Mouse (Mus musculus) ES-Bruce4 (cell line): ENCODE measurements around the gene Atp1a2. TPM values are rescaled to one million over a fixed set of nuclear protein-coding genes. Genes with fewer than 3 reads are reported as not detected.

ENCODE experiments used
- H3K27ac ChIP-seq: 2 replicates; pipeline ENCODE4 v1.5.1; 2012; ENCODE audit warnings: low read length, inconsistent platforms; ENCODE audit not compliant: insufficient read depth
- H3K27me3 ChIP-seq: 2 replicates; pipeline ENCODE4 v1.6.1; 2012; ENCODE audit warnings: mild to moderate bottlenecking, low read length, inconsistent platforms; ENCODE audit not compliant: control insufficient read depth, poor library complexity, insufficient read depth, severe bottlenecking
- H3K36me3 ChIP-seq: 2 replicates; pipeline ENCODE4 v1.6.1; 2012; ENCODE audit warnings: inconsistent platforms, mild to moderate bottlenecking, low read length, moderate library complexity; ENCODE audit not compliant: control insufficient read depth, poor library complexity, insufficient read depth, severe bottlenecking
- H3K4me1 ChIP-seq: one replicate; pipeline ENCODE4 v1.8.1; 2011; ENCODE audit warnings: low read length; ENCODE audit not compliant: control insufficient read depth, insufficient read depth
- H3K4me3 ChIP-seq: 2 replicates; pipeline ENCODE4 v1.5.1; 2011; ENCODE audit warnings: low read depth, mild to moderate bottlenecking, low read length
- H3K9ac ChIP-seq: 2 replicates; pipeline ENCODE4 v1.6.1; 2012; ENCODE audit warnings: low read depth, mild to moderate bottlenecking, inconsistent platforms; ENCODE audit not compliant: poor library complexity, severe bottlenecking
- H3K9me3 ChIP-seq: replicated peaks from 2 replicates; pipeline ENCODE4 v1.6.1; 2012; ENCODE audit warnings: mild to moderate bottlenecking, low read length, inconsistent platforms; ENCODE audit not compliant: control insufficient read depth, poor library complexity, insufficient read depth, severe bottlenecking
- CTCF ChIP-seq: IDR thresholded peaks from one replicate; pipeline ENCODE4 v1.8.1; 2011; ENCODE audit warnings: low read depth, low read length
- EP300 ChIP-seq: IDR thresholded peaks from 2 replicates; pipeline ENCODE4 v1.6.1; 2011; ENCODE audit warnings: low read depth, low read length; ENCODE audit not compliant: insufficient read depth
- POLR2A ChIP-seq: IDR thresholded peaks from one replicate; pipeline ENCODE4 v1.8.1; 2011; ENCODE audit warnings: low read length; ENCODE audit not compliant: insufficient read depth
- polyA plus RNA-seq: library from polyadenylated mRNA; stranded (reverse); fragments of >200 nt; gene quantifications from 2 replicates; pipeline ENCODE4 v1.2.4, GENCODE M21; 2011; ENCODE audit warnings: low read depth; ENCODE audit not compliant: missing spikeins, insufficient read depth, insufficient read length

Atp1a2 gene
- polyA plus RNA-seq, 1 experiment = 2.1 TPM

DNA sequence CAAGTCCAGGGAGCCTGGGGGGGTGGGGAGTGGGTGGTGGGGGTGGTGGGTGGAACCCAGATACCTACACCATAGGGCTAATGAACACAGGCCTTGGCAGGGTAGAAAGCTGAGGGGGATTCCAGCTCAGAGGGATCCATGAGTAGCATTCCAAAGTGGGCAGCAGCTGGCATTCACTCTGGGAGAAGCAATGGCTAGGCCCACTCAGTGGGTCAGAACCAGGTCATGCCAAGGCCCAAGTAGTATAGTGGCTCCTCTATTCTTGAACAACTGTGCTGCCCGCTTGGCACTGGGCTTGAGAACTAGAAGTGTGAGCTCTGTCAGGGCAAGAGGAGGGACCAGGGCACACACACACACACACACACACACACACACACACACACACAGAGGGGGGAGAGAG is 10.5 kb upstream of the Atp1a2 start:
- Histone ChIP-seq H3K36me3 (no peaks in the 10 kb centered on the region), H3K4me1 (peaks cover 3% of the 10 kb centered on the region), H3K9me3 (no peaks in the 10 kb centered on the region), H3K27ac (no peak overlapping the region), H3K4me3 (no peak overlapping the region), H3K27me3 (no peaks in the 10 kb centered on the region), H3K9ac (no peak overlapping the region)
- no peak for TF ChIP-seq EP300
- TF ChIP-seq CTCF = no peak
- no peak for TF ChIP-seq POLR2A

DNA sequence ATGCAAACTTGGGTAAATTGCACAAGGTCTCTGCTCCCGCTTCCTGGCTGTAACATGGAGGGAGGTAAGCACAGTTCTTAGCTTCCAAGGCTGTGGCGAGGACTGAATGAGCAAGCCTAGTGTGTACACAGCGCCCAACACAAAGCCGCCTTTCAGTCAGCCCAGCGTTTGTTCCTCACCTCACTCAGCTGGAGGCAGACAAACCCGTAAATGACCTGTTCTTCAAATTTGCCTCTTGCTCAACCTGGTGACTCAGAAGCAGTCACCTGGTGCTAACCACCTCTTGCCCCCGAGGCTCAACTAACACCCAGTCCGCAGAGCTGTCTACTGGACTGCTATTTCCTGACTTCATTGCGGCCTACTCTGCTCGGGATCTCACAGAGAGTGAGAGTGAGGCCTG is 10.1 kb upstream of the Atp1a2 start:
- Histone ChIP-seq H3K36me3 (no peaks in the 10 kb centered on the region), H3K9ac (no peak overlapping the region), H3K4me3 (no peak overlapping the region), H3K27ac (no peak overlapping the region), H3K9me3 (no peaks in the 10 kb centered on the region), H3K4me1 (peaks cover 6% of the 10 kb centered on the region), H3K27me3 (no peaks in the 10 kb centered on the region)
- TF ChIP-seq EP300 (0 out of 2 replicates have a peak, but pooled peaks have one; percentile 15), CTCF (no peak), POLR2A (no peak)

DNA sequence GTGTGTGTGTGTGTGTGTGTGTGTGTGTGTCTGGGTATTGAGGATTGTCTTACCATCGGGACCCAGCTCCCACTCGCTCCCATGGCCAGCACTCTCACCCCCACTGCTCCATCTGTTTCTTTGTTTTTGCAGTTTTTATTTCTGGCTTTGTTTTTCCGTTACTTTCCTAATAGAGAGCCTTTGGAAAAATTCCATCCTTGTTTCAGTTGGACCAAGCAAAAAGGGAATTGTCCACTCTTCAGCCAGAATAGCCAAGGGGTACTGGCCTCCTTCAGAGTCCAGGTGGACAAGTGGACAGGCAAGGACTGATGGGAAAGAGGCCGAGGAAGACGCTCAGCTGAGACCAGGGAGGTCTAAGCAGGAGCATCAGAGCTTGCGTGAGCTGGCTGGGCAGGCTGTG is 9.0 kb upstream of the Atp1a2 start:
- H3K4me3 ChIP-seq = no peak overlapping the region
- TF ChIP-seq EP300 = no peak
- TF ChIP-seq CTCF = no peak
- no peak overlapping the region for H3K9ac ChIP-seq
- no peaks in the 10 kb centered on the region for H3K27me3 ChIP-seq
- no peaks in the 10 kb centered on the region for H3K9me3 ChIP-seq
- H3K36me3 ChIP-seq = no peaks in the 10 kb centered on the region
- H3K27ac ChIP-seq = no peak overlapping the region
- peaks cover 10% of the 10 kb centered on the region for H3K4me1 ChIP-seq

DNA sequence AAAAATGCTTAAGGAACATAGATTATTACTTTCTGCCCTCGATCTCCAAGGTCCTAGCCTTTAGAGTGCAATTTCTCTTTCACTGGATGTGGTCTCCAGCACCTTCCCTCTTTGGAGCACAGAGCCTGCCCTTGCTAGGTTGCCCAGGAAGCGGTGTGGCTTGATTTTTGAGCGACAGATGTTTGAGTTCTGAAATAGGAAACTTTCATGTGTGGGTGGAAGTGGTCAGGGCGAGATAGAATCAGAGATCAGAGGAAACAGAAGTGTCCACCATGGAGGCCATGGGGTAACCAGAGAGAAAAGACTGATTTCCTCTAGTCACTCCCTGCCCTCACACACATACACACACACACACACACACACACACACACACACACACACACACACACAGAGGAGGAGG is 8.3 kb upstream of the Atp1a2 start:
- H3K36me3 ChIP-seq = no peaks in the 10 kb centered on the region
- H3K9ac ChIP-seq = no peak overlapping the region
- no peaks in the 10 kb centered on the region for H3K9me3 ChIP-seq
- H3K4me1 ChIP-seq = peaks cover 10% of the 10 kb centered on the region
- no peak overlapping the region for H3K4me3 ChIP-seq
- TF ChIP-seq EP300 = no peak
- TF ChIP-seq CTCF = no peak
- no peak for TF ChIP-seq POLR2A
- H3K27ac ChIP-seq = no peak overlapping the region
- no peaks in the 10 kb centered on the region for H3K27me3 ChIP-seq

DNA sequence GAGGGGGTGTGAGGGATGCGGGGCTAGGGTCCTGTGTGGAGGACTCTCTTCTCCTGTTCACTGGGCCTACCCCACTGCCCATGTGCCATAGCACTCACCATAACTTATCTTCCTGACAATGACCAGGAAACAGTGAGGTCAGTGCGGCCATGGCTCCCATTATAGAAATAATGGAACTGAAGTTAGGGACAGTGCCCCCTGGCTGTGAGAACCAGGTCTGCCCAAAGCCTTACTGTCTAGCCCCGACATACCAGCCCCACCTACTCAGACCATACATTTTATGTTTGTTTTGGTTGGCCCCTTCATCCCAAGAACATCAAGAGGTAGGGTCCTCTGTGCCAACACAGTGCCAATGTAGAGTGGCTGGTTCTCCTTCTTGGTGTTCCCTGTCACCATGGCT is 7.8 kb upstream of the Atp1a2 start:
- H3K9ac ChIP-seq = no peak overlapping the region
- TF ChIP-seq CTCF = peak; percentile 61
- no peak for TF ChIP-seq POLR2A
- H3K27me3 ChIP-seq = no peaks in the 10 kb centered on the region
- H3K9me3 ChIP-seq = no peaks in the 10 kb centered on the region
- H3K27ac ChIP-seq = no peak overlapping the region
- peaks cover 10% of the 10 kb centered on the region for H3K4me1 ChIP-seq
- H3K36me3 ChIP-seq = no peaks in the 10 kb centered on the region
- H3K4me3 ChIP-seq = no peak overlapping the region

DNA sequence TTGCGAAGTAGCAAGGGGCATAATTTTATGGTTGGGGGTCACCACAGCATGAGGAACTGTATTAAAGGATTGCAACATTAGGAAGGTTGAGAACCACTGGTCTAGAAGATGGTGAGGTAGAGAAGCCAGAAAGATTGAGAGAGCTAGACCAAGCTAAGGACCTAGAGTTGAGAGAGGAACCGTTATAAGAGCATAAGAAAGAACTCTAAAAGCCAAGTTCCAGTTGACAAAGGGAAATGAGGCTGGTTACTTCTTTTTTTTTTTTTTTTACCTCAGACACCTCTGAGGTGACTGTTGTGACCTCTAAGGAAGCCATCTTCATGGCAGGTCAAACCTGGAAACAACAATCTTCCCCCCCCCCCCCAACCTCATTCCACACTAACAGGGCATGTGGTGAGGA is 7.3 kb upstream of the Atp1a2 start:
- TF ChIP-seq CTCF (no peak), EP300 (no peak), POLR2A (no peak)
- no peaks in the 10 kb centered on the region for H3K36me3 ChIP-seq
- H3K27ac ChIP-seq = no peak overlapping the region
- peaks cover 12% of the 10 kb centered on the region for H3K4me1 ChIP-seq
- H3K9ac ChIP-seq = no peak overlapping the region
- no peak overlapping the region for H3K4me3 ChIP-seq
- H3K27me3 ChIP-seq = no peaks in the 10 kb centered on the region
- no peaks in the 10 kb centered on the region for H3K9me3 ChIP-seq

DNA sequence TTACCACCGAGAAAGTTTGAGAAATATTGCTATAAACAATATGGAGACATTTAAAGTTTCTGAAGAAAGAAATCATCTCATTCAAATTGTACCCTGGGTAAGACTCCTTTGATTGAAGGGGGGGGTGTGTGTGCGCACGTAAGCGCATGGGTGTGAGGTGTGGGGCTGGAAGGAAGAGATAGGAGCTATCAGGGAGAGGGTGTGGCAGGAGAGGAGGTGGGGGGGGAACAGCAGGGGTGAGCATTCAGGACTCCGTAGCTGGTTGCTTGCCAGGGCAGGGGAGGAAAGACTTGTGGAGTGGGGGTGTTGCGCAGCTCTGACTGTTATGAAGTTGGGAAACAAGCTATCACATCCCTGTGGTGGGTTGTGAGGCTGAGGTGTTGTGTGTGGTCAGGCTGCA is 6.6 kb upstream of the Atp1a2 start:
- Histone ChIP-seq H3K27me3 (no peaks in the 10 kb centered on the region), H3K4me1 (peaks cover 13% of the 10 kb centered on the region)
- no peak for TF ChIP-seq EP300
- no peak for TF ChIP-seq POLR2A
- no peak for TF ChIP-seq CTCF

More for the DNA sequence above, 6.6 kb upstream of the Atp1a2 start:
- Histone ChIP-seq H3K27ac (no peak overlapping the region), H3K36me3 (no peaks in the 10 kb centered on the region), H3K9ac (no peak overlapping the region), H3K4me3 (no peak overlapping the region), H3K9me3 (no peaks in the 10 kb centered on the region)
